ENCODE assay signal across 25 mouse cellular contexts in genomic region chr6:21701131-21701530, GRCm38 (mm10).
"Had no signal": no experiment of that assay in that cellular context is flagged by ENCODE, and none has a peak within 500 bp of the region (broad histone marks: within the 10 kb centered on the region; RNA-seq: fewer than 3 reads in every experiment).

No protein-coding gene starts in this region.

- H3K4me3 ChIP-seq: heart, adult 2 months; heart, embryonic 13.5 days; heart, embryonic 15.5 days; hindbrain, embryonic 13.5 days; hindbrain, embryonic 15.5 days; kidney, embryonic 15.5 days; limb, embryonic 13.5 days; limb, embryonic 15.5 days; liver, embryonic 12.5 days had no signal

- H3K36me3 ChIP-seq: heart, embryonic 13.5 days; heart, embryonic 15.5 days; hindbrain, embryonic 13.5 days; hindbrain, embryonic 15.5 days; kidney, embryonic 15.5 days; limb, embryonic 13.5 days; limb, embryonic 15.5 days; liver, embryonic 12.5 days had no signal

- H3K9ac ChIP-seq: heart, embryonic 13.5 days; heart, embryonic 15.5 days; hindbrain, embryonic 13.5 days; hindbrain, embryonic 15.5 days; kidney, embryonic 15.5 days; limb, embryonic 13.5 days; limb, embryonic 15.5 days; liver, embryonic 12.5 days; liver, embryonic 14.5 days had no signal

- H3K27ac ChIP-seq: heart, adult 2 months; heart, embryonic 13.5 days; heart, embryonic 15.5 days; hindbrain, embryonic 13.5 days; hindbrain, embryonic 15.5 days; hindbrain, postnatal 0 days; kidney, embryonic 15.5 days; kidney, postnatal 0 days; limb, embryonic 13.5 days; limb, embryonic 15.5 days; liver, embryonic 12.5 days; liver, embryonic 14.5 days had no signal

- H3K9me3 ChIP-seq: heart, embryonic 13.5 days; heart, embryonic 15.5 days; hindbrain, embryonic 13.5 days; hindbrain, embryonic 15.5 days; kidney, embryonic 15.5 days; limb, embryonic 13.5 days; limb, embryonic 15.5 days; liver, embryonic 12.5 days had no signal

- ATAC-seq: hindbrain, postnatal 0 days; intestine, embryonic 16.5 days; liver, embryonic 12.5 days had no signal

- H3K4me1 ChIP-seq: heart, embryonic 13.5 days; heart, embryonic 15.5 days; hindbrain, embryonic 13.5 days; hindbrain, embryonic 15.5 days; kidney, embryonic 15.5 days; limb, embryonic 15.5 days; liver, embryonic 12.5 days had no signal

- H3K4me2 ChIP-seq: heart, embryonic 11.5 days; heart, embryonic 13.5 days; heart, embryonic 15.5 days; hindbrain, embryonic 13.5 days; hindbrain, embryonic 15.5 days; kidney, embryonic 15.5 days; limb, embryonic 13.5 days; limb, embryonic 15.5 days; liver, embryonic 12.5 days had no signal

- DNase-seq: gastrocnemius, postnatal 14 days; gastrocnemius, postnatal 36 days; heart, adult 11 months; heart, adult 2 months; heart, postnatal 14 days; heart, postnatal 36 days; kidney, adult 11 months; kidney, adult 2 months; kidney, adult 9 months; kidney, postnatal 14 days; kidney, postnatal 36 days; left cerebral cortex, postnatal 4 days had no signal

- H3K27me3 ChIP-seq: heart, embryonic 13.5 days; heart, embryonic 15.5 days; hindbrain, embryonic 13.5 days; hindbrain, embryonic 15.5 days; kidney, embryonic 15.5 days; limb, embryonic 13.5 days; limb, embryonic 15.5 days; liver, embryonic 12.5 days had no signal
